Mouse (Mus musculus) adrenal gland, postnatal 4 days (tissue): Measurements from ENCODE around the gene Epb41l5. TPM values are rescaled to one million over a fixed set of nuclear protein-coding genes. Genes with fewer than 3 reads are reported as not detected.

Source experiments
- DNase-seq, 2 experiments: peaks; one replicate each; pipeline ENCODE4 v3.0.0; 2021 to 2022; ENCODE audit warnings: low spot score in 2 of 2, mixed read lengths in 2 of 2
- long read RNA-seq, 2 experiments: library from polyadenylated mRNA; stranded (forward); transcript quantifications; one replicate each; pipeline ENCODE4 v2.0.0; 2021
- total RNA-seq, 2 experiments: library from RNA; stranded (reverse); gene quantifications; 2 replicates each; pipeline ENCODE4 v1.2.3; 2021

The Epb41l5 gene
- 10 to 100 TPM; 13.1 to 20.2 TPM for total RNA-seq
- long read RNA-seq, experiment 1, full-length matches to known transcripts, result 3 of 5 reads
- long read RNA-seq, experiment 1, partial matches to known transcripts, result 1 of 5 reads
- long read RNA-seq, experiment 1, other reads (novel, unspliced or antisense), result 1 of 5 reads
- long read RNA-seq, experiment 2, full-length matches to known transcripts, result 7 of 13 reads
- long read RNA-seq, experiment 2, partial matches to known transcripts, result 1 of 13 reads
- long read RNA-seq, experiment 2, other reads (novel, unspliced or antisense), result 5 of 13 reads

DNA sequence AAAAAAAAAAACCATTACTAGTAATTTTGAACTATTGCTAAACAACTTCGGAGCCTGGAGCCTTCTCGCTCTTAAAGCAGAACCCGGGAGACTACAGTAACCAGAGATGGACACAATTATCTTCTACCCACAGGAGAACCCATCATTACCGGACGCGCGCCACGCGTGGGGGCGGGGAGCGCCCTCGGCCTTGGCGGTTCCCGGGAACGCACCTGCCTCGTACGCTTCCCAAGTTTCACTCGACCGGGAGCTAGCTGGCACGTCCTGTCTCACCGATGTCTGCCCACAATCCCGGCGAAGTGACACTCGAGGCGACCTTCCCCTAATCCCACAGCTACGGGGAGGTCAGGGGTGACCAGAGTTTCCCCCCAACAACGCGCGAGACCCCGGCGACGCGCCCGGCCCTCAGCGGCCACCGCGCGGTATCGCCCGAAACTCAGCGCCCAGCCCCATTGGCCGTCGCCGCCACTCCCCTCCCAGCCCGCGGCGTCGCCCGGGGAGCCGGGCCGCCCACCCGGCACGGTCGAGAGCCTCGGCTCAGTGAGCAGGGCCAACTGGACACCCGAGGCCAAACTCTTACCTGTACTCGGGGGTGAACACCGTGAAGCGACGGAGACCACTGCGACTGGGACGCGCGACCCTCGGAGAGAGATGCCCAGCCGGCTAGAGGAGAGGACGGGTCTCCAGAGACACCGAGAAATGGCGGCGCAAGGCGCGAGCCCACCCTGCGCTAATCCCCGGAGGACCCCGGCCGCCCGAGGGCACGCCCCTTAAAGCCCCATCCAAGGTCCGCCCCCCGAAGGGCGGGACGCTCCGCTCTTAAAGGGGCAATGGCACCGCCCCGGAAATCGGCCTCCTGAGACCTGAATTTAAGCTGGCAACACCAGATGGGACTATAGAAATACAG is at the start of gene Epb41l5:
Epb41l5 (minus strand) TSS at position 796 of the 907 bp plus-strand sequence.
- DNase-seq, result peak; percentile 49 to 74

DNA sequence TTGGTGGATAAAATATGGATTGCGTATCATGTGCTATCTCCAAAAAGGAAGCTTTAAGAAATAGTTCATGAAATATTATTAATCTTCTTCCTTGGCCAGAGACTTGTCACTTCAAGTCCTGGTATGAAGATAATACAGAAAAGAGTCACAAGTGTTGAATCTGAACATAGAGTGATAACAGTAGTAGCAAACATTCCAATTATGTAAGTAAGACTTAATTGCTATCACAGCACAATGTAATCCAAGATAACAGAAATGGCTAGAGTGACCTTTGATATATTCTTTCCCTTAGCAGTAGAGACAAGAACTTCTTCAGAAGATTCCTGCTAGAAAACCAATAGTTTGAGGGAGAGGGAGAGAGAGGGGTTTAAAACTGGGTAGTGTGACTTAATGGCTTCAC is 48.1 kb upstream of the Epb41l5 start:
- no peak for DNase-seq

DNA sequence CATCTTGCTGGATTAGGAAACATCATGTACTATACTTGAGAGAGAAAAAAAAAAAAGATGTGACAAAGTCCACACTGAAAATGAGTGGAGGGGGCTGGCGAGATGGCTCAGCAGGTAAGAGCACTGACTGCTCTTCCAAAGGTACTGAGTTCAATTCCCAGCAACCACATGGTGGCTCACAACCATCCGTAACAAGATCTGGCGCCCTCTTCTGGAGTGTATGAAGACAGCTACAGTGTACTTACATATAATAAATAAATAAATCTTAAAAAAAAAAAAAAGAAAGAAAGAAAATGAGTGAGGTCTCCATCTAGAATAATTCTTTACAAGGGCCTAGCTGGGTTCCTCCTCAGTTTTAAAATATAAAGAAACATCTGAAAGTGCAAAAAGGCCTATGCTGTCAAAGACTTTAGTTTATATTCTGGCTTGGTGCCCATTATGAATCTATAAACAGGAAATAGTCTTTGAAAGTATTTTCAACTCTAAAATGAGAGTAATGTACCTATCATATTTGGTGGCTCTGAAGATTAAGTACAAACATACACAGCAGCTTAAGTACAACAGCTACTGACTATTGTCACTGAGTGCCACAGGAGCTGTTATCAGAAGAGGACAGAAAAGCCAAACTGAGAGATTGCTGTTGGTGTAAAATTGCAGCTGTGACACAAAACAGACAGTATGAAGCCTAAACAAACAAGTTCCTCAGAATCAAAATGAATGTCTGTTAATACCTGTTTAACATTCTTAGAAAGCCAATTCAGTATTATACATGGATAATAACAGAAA is 37.2 kb upstream of the Epb41l5 start:
- DNase-seq, result no peak

DNA sequence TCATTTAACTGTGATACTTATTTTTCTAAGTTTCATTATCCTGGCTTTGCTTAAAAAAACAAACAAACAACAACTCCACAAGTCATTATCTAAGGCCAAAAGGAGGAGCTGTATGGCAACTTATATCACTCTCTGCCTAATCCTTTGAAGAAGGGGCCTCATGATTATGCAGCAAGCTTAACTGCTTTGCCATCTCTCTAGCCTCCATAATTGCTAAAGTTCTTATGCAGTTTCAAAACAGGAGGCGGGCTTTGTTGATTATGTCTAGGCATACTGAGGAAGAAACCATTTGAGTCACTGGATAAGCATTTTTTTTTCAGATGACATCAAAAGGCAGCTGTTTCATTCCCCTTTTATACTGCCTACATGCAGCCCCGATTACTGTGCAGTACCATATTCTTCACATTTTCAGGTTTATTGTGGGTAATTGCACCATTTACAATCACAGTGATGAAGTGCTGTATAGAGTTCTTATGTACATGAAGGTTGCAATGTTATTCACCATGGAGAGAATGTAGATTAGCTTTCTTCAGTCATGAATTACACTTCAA is 32.9 kb upstream of the Epb41l5 start:
- DNase-seq, result no peak

DNA sequence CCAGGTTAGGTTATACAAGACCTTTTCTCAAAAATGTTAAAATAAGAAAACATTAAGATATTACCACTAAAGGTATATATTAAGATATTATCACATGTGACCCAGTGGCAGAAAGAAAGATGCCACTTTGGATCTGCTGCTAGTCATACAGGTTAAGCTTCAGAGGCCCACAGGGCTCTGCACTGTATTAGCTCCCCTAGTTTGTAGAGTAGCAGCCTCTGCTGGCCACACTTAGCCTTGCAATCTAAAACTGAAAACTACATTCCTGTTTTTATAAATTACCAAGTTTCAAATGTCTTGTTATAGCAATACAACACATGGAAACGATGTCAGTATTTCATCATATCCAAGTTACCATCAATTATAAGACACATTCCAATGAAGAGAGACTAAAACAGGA is 26.2 kb upstream of the Epb41l5 start:
- DNase-seq, result no peak

DNA sequence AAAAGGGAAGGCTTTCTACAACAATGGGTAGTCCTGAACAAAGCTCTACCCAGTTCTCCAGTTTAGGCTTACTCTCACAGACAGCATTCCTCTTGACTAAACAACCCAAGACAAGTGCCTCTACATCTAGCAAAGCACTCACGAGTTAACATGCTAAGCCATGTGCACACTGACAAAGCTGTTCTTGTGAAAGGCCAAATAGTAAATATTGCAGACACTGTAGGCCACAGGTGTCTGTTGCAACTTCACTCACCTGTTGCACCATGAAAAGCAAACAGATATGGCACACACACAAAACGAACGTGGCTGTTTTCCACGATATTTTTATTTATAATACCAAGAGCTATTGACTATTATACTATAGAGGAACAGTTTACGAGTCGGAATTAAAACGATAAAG is 18.1 kb upstream of the Epb41l5 start:
- no peak for DNase-seq

DNA sequence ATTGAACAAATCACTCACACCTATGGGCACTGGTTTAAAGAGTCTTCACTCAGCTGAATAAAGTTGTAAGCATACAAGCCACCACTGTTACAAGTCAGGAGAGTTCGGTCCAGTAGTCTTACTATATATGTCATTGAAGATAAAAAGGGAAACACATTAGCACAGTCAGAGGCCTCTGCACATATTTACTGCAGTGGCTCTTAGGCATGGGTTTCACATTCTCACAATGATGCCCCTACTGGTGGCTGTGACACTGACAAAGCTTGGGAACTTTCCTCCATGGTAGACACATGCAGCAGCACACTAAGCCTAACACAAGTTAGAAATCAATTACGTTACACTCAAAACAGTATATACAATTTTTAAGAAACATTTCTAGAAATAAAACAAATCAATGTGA is 5.5 kb upstream of the Epb41l5 start:
- no peak for DNase-seq

DNA sequence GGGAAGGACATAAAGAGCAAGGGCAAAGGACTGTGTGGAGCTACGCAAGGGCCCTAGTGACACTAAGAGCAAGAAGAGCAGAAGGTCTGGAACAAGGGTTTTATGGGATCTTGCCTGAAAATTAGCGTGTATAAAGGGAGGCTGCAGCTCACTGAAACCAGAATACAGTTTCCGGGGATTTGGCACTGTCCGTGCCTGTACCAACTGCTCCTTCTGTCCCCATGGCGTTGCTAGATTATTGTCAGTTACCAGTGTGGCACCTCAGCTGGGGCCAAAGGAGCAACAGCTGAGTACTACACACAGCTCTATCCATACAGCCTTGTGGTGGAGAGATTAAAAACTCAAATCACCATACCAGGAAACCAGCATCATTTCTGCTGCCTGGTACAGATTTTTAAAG is 1.6 kb upstream of the Epb41l5 start:
- DNase-seq, result no peak

DNA sequence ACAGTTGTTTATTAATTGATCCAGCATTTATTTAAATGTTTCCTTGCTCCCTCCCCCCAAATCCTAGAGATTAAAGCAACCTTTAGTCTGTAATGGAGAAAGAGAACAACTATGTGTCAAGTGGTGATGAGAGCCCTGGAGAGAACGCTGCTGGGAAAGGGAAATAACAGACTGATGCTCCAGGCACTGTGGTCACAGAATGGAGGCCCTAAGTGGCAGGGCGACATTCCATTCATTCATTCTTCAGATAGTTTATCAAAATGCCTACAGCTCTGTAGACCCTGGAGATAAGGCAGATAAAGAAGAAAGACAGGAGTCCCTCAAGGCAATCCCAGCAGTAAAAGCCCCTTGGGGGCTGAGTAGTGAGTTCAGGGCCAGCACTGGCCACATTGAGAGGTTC is 827 bp upstream of the Epb41l5 start:
- DNase-seq, result no peak

DNA sequence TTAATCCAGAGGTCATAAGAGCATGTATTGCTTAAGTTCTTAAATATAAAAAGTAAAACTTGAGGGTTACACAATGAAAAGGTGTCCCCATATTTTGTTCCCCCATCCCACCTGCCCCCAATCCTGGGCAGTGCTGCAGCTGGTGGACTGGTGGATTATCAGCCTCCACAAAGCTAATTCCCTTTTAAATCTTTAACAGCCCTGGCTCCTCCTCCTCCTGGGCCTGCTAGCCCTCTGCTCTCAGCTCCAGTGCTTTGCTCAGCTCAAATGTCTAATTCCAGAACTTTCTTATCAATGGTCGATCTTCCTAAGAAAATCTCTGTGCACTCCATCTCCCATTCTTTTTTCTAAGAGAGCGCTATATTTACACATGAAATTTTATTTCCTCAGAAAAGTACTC is 2.4 kb downstream of the Epb41l5 start:
- DNase-seq, result no peak

DNA sequence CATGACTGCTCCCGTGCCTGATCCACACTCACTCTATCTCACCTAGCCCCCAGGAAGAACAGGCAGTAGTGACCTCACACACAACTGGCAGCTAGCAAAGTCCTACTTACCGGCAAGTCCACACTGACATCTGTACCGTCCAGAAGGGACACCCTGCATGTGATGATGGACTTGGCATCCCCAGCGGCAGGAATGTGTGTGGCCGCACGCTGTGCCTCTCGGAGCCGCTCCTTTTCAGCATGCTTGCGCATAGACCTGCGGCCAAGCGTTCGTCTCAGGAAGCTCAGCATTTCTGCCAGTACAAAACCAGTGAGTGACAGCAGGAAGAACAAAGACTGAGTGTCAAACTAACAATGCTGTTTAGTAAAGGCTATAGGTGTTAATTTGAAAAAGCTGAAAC is 6.4 kb downstream of the Epb41l5 start:
- DNase-seq, result no peak

DNA sequence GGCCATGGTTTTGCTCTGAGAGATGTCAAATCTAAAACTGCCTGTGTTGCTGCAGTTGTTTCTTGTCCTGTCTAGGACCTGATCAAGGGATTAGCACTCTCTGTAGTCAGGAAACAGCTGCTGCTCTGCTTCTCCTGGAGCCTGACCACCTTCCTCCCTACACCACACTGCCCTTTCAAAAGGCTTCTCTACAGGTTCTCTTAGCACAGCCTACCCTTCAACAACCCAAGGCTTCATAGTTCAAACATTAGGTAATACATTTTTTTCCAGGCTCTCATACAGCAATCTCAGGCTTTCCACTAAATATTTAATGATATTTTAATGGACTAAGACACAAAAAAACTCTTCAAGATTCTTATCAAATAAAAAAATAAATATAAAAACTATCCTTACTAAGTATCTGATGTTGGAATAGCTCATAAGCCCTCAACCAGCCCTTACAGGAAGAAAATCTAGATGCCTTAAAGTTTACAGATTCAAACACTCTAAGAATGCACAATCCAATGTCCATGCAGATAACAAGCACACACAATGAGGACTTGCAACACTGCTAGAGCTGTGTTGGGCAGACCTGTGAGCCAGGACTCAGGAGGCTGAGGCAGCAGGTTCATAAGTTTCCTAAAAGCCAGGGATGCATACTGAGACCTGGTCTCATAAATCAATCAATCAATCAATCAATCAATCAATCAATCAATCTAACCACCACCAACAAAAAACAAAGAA is 7.5 kb downstream of the Epb41l5 start:
- no peak for DNase-seq

DNA sequence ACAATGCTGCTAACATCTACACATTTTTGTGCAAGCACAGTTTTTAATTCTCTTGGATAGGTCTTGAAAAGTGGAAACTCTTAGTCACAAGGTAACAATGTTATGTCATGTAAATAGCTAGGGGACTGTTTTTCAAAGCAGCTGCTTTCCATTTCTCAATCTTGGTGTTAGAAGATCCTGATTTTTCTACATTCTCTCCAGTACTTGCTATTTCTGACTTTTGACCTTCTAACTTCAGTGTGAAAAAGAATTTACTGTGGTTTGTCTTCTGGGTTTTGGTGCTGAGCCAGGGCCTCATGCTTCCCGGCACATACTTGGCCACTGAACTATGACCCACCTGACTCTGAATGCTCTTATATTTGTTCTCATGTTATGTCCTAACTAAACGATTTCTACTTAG is 8.8 kb downstream of the Epb41l5 start:
- no peak for DNase-seq

DNA sequence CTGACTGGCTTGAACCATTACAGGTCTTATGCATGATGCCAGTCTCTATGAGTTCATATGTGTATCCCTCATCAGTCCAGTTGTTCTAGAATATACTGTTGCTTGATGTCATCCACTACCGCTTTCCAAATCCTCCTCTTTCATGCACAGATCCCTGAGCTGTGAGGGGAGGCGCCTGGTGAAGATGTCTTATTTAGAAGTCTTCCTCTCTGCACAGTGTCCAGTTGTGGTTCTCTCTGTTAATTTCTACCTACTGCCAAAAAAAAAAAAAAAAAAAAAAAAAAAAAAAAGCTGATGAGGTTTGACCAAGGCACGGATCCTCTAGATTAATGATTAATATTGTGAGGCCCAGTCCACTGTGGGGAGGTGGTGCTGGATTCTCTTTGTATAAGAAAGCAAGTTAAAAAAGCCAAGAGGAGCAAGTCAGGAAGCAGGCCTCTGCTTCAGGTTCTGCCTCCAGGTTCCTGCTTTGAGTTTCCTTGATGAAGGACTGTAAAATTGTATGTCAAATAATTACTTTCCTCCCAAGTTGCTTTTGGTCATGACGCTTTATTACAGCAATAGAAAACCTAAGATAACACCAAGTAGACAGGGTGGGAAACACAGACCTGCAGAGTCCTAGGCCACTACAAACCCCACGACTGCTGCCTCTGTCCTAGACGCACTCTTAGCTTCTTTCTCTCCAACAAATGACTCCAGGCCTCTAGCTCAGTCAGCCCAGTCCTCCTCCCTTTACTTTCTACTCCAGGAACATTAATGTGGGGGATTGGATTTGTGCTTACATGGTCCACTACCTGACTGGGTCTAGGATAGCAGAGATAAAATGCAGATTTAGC is 11.4 kb downstream of the Epb41l5 start:
- no peak for DNase-seq

DNA sequence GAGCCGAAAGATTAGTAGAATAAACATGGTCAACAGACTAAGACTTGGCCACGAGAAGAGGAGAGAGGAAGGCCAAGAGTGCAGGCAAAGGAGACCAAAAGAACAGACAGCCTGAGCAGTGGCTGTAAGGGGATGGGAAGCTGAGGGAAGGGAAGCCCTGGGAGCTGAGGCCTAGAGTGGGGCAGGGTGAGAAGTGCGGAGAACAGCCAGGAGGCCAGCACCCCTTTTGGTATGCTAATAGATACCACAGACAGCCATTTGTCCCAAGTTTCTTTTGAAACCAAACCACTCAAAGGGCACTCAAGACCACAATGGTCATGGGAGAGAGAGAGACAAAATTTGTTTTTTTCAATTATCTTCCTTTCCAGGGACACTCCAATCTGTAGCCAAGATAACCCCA is 14.1 kb downstream of the Epb41l5 start:
- DNase-seq, result no peak

DNA sequence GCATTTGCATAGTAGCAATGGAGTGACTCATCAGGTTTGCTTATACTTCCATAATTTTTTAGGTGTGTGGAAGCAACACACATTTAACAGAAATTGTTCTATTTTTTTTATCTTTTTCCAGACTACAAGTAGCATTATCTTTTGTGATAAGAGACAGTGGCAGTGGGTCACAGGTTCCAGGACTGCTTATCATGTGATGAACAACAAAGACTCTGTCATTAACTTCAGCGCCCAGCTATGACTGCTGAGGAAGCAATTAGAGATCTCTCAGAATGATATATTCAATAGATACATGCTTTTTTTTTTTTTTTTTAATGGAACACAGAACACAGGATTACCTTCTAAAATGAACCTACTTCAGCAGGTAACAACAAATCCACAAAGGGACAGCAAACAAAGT is 18.4 kb downstream of the Epb41l5 start:
- no peak for DNase-seq

DNA sequence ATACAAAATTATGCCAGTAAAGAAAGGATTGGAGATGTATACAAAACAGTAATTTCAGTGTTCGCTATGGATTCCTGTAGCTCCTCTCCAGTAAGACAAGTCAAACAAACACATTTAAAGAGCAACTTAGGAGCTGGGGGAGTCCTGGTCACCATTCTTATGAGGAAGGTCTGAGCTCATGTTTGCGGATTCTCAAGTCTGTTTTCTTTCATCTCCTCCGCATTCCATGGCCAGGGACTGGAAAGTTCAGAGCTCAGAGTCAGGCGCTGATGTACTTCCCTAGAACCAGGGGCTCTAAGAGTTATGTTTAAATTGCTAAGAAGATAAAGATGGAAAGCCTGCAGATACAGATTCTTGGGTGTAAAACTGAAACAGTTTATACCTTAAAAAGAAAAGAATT is 22.0 kb downstream of the Epb41l5 start:
- no peak for DNase-seq

DNA sequence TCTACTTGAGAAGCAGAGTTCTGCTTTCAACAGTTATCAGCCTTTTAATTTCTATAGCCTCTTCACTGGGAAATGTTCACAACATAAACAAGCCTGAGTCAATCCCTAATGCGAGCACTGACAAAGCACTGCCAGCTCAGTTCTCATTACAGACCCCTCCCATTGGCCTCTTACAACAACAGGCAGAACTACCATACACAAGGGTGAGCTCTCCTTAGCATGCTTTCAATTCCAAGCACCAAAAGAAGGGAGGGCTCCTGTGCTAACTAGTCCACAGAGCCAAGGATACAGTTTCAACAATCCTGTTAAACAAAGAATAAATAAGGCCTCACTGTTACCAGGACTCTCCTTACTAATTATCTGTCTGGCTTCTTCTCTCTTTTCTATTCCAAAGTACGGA is 24.4 kb downstream of the Epb41l5 start:
- no peak for DNase-seq

DNA sequence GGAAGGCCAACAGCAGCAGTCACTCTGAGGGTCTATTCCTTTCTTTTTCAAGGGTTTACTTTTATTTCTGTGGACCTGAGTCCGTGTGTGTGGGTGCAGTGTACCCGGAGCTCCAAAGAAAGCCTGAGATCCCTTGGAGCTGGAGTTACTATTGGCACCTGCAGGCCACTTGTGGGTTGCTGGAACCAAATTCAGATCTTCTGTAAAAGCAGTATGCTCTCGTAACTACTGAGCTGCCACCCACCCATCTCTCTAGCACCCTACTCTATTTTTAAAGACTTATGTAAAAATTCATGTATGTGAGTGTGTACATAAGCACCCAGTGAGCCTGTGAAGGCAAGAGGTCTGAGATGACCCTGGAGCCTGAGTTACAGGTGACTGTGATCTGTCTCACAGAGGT is 43.4 kb downstream of the Epb41l5 start:
- DNase-seq, result no peak

DNA sequence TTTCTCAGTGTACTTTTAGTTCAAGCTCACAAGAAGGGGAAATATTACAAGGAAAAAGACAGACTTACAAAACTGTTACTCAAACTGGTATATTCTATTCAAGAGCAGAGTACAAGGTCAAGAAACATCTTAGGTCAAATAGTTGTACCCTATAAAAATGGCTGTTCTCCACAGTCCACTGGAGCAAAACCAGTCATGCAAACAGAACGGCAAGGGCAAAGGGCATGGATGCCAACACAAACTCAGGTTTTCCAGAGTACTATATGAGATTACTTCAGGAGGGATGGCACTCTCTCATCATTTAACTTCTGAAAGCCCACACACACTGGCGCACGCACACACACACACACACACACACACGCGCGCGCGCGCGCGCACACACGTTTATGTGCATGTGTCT is 46.4 kb downstream of the Epb41l5 start:
- DNase-seq, result no peak
